8 mouse cellular contexts compared by ENCODE assay signal in genomic region chr11:120230841-120231370, GRCm38 (mm10). TPM values are rescaled to one million over a fixed set of nuclear protein-coding genes. Genes with fewer than 3 reads are reported as not detected.
DNase-seq lines count a peak whose midpoint lies in the region; ATAC-seq and TF ChIP-seq lines count a peak whose summit lies in the region.

No protein-coding gene starts in this region.

- ATAC-seq in neural tube, embryonic 11.5 days (ENCODE audit: insufficient read depth, low FRiP score, low TSS enrichment) = 0 out of 2 replicates have a peak, but pooled peaks have one; percentile 1
- ATAC-seq in liver, embryonic 11.5 days (replicated peaks; ENCODE audit: low FRiP score) = peak; percentile 1; the same call in 1 of the 2 replicates

- TF ChIP-seq POLR2A in olfactory bulb, adult 2 months (IDR thresholded peaks at IDR 0.05; ENCODE audit: insufficient read depth, low read depth, low read length) = no peak

- H3K27me3 ChIP-seq in neural tube, embryonic 11.5 days (ENCODE audit: control insufficient read depth, insufficient read depth, low read length) = no peaks in the 10 kb centered on the region
- peaks cover 32% of the 10 kb centered on the region for H3K27me3 ChIP-seq in liver, embryonic 11.5 days (replicated peaks; ENCODE audit: control insufficient read depth, insufficient read depth, low read length)

- peak overlapping the region; percentile 97 for H3K4me3 ChIP-seq in neural tube, embryonic 11.5 days (ENCODE audit: low read depth, low read length)
- peak overlapping the region; percentile 87 for H3K4me3 ChIP-seq in liver, embryonic 11.5 days (ENCODE audit: low read depth, low read length)
- H3K4me3 ChIP-seq in olfactory bulb, adult 2 months (ENCODE audit: insufficient read depth, low read depth, low read length) = peak overlapping the region; percentile 97

- peak overlapping the region; percentile 99 for H3K27ac ChIP-seq in neural tube, embryonic 11.5 days (ENCODE audit: low read depth, low read length)
- peak overlapping the region; percentile 92 for H3K27ac ChIP-seq in liver, embryonic 11.5 days (ENCODE audit: low read depth, low read length)
- peak overlapping the region; percentile 97 for H3K27ac ChIP-seq in olfactory bulb, adult 2 months (ENCODE audit: insufficient read depth, low read depth, low read length)

- peak overlapping the region; percentile 100 for H3K9ac ChIP-seq in neural tube, embryonic 11.5 days (ENCODE audit: low read length)
- peak overlapping the region; percentile 90 for H3K9ac ChIP-seq in liver, embryonic 11.5 days (ENCODE audit: low read depth, low read length)

- H3K4me1 ChIP-seq in neural tube, embryonic 11.5 days (ENCODE audit: control insufficient read depth, insufficient read depth, low read length) = peaks cover 44% of the 10 kb centered on the region
- peaks cover 57% of the 10 kb centered on the region for H3K4me1 ChIP-seq in liver, embryonic 11.5 days (replicated peaks; ENCODE audit: control insufficient read depth, insufficient read depth, low read length)
- peaks cover 30% of the 10 kb centered on the region for H3K4me1 ChIP-seq in olfactory bulb, adult 2 months (ENCODE audit: control insufficient read depth, insufficient read depth, low read length)

- no peak for TF ChIP-seq CTCF in olfactory bulb, adult 2 months (IDR thresholded peaks at IDR 0.05; ENCODE audit: insufficient read depth, low read depth, low read length)

- intact Hi-C loops in heart, postnatal 36 days (cut with DNase I) = loop anchor here (1.0 kb wide), 1 partner anchor 42 kb away; no protein-coding TSS in a partner anchor

- under 1% methylated on average over 57 of the region's 58 CpGs for WGBS in neural tube, embryonic 11.5 days
- under 1% methylated on average over 58 of the region's 58 CpGs for WGBS in liver, embryonic 11.5 days
- under 1% methylated on average over 58 of the region's 58 CpGs for WGBS in olfactory bulb, adult 2 months

- DNase-seq in neural tube, embryonic 11.5 days (ENCODE audit: low spot score) = peak; percentile 61
- DNase-seq in neural tube, embryonic 10.5 days (ENCODE audit: extremely low spot score, low spot score) = no peak
- peak; percentile 53 for DNase-seq in adipocyte (ENCODE audit: low spot score)
- peak; percentile 56 for DNase-seq in embryo, embryonic 10 days (ENCODE audit: low spot score)
- peak; percentile 73 to 82 for DNase-seq in heart, postnatal 36 days
- DNase-seq in liver, embryonic 11.5 days (ENCODE audit: low spot score) = no peak
- DNase-seq in frontal cortex, postnatal 14 days (ENCODE audit: low spot score in 2 of 2) = no peak

- H3K4me2 ChIP-seq in neural tube, embryonic 11.5 days (ENCODE audit: low read depth) = peak overlapping the region; percentile 98
- peak overlapping the region; percentile 98 for H3K4me2 ChIP-seq in liver, embryonic 11.5 days

- H3K36me3 ChIP-seq in neural tube, embryonic 11.5 days (ENCODE audit: control insufficient read depth, insufficient read depth, low read length) = no peaks in the 10 kb centered on the region
- H3K36me3 ChIP-seq in liver, embryonic 11.5 days (ENCODE audit: control insufficient read depth, insufficient read depth, low read length) = peaks cover 2% of the 10 kb centered on the region; the same call in 1 of the 2 replicates

- no peaks in the 10 kb centered on the region for H3K9me3 ChIP-seq in neural tube, embryonic 11.5 days (ENCODE audit: control insufficient read depth, low read length)
- H3K9me3 ChIP-seq in liver, embryonic 11.5 days (ENCODE audit: control insufficient read depth, low read length) = no peaks in the 10 kb centered on the region

RNA-seq across cellular contexts. Expression of gene Bahcc1, which starts 1.8 kb away (rescaled TPM):
- 19.7 and 22.7 TPM in 2 replicates for polyA plus RNA-seq in neural tube, embryonic 11.5 days (2014; fragmentation: Nextera tagmentation; extraction: Ambion mirVana)
- total RNA-seq in heart, postnatal 36 days (2021) = 10 to 100 TPM in 1 of 2 experiments, 1 to 10 TPM in 1; 8.5 to 11.2 TPM
- polyA plus RNA-seq in liver, embryonic 11.5 days (2014; fragmentation: Nextera tagmentation; extraction: Ambion mirVana) = 6.7 and 8.8 TPM in 2 replicates
- not detected in 2 replicates for polyA plus RNA-seq in olfactory bulb, adult 2 months (2012; ENCODE audit: insufficient read depth, insufficient read length, low replicate concordance, missing spikeins)

Comparison
In these comparisons a context has a peak if more than half of its experiments do, and no peak if none do; other contexts are left out.
1. DNase-seq: peak in neural tube, embryonic 11.5 days (single experiment), adipocyte (single experiment), embryo, embryonic 10 days (single experiment) and heart, postnatal 36 days (2 of 2); none in neural tube, embryonic 10.5 days (single experiment), liver, embryonic 11.5 days (single experiment) and frontal cortex, postnatal 14 days (0 of 2).
2. Peak in every context shown above with its lines, with median percentiles within 50 percentile points of each other: H3K27ac ChIP-seq and H3K4me3 ChIP-seq.